Mouse (Mus musculus) T-cell, adult 2 months (primary cell): ENCODE results near the gene Dpm3.

ENCODE experiments used
- DNase-seq: peaks from one replicate; pipeline ENCODE4 v3.0.0; 2022; ENCODE audit warnings: low spot score

Dpm3 gene

GRCm38 (mm10) chr3:89231772-89232275 lies 27.3 kb upstream of the Dpm3 start:
- DNase-seq, result no peak

- DNase-seq, result no peak
Observed at GRCm38 (mm10) chr3:89232614-89233013, 26.5 kb upstream of the Dpm3 start.

GRCm38 (mm10) chr3:89233562-89234110 lies 25.5 kb upstream of the Dpm3 start:
- DNase-seq, result no peak

GRCm38 (mm10) chr3:89236516-89236915 lies 22.6 kb upstream of the Dpm3 start:
- no peak for DNase-seq

- DNase-seq, result no peak
Observed at GRCm38 (mm10) chr3:89237682-89238081, 21.5 kb upstream of the Dpm3 start.

- DNase-seq, result no peak
Observed at GRCm38 (mm10) chr3:89238494-89238893, 20.7 kb upstream of the Dpm3 start.

GRCm38 (mm10) chr3:89242331-89242895 lies 16.7 kb upstream of the Dpm3 start:
- no peak for DNase-seq

GRCm38 (mm10) chr3:89243609-89244008 lies 15.5 kb upstream of the Dpm3 start:
- peak; percentile 77 for DNase-seq

- peak; percentile 34 for DNase-seq
Observed at GRCm38 (mm10) chr3:89244158-89244981, 14.8 kb upstream of the Dpm3 start.

- DNase-seq, result no peak
Observed at GRCm38 (mm10) chr3:89244982-89245687, 14.0 kb upstream of the Dpm3 start.

- peak; percentile 31 for DNase-seq
Observed at GRCm38 (mm10) chr3:89245688-89246171, 13.4 kb upstream of the Dpm3 start, which contains the start of gene Krtcap2. Gene Krtcap2 (plus strand): TSS chr3:89245966.

- peak; percentile 86 for DNase-seq
Observed at GRCm38 (mm10) chr3:89246261-89247100, 12.7 kb upstream of the Dpm3 start, which contains the start of gene Trim46. Gene Trim46 (minus strand): TSS chr3:89246309.

- DNase-seq, result no peak
Observed at GRCm38 (mm10) chr3:89247466-89247865, 11.7 kb upstream of the Dpm3 start.

- DNase-seq, result peak; percentile 58
Observed at GRCm38 (mm10) chr3:89250435-89251040, 8.6 kb upstream of the Dpm3 start.

GRCm38 (mm10) chr3:89251365-89251895 lies 7.7 kb upstream of the Dpm3 start:
- peak; percentile 49 for DNase-seq

- DNase-seq, result no peak
Observed at GRCm38 (mm10) chr3:89254994-89255393, 4.2 kb upstream of the Dpm3 start.

GRCm38 (mm10) chr3:89256177-89256576 lies 3.0 kb upstream of the Dpm3 start:
- no peak for DNase-seq

GRCm38 (mm10) chr3:89260211-89260610 lies 1.1 kb downstream of the Dpm3 start:
- no peak for DNase-seq

- DNase-seq, result no peak
Observed at GRCm38 (mm10) chr3:89262417-89262816, 3.3 kb downstream of the Dpm3 start.

GRCm38 (mm10) chr3:89266439-89266893 lies 7.3 kb downstream of the Dpm3 start:
- DNase-seq, result peak; percentile 82
